16 mouse cellular contexts compared by ENCODE assay signal in the genomic region with DNA sequence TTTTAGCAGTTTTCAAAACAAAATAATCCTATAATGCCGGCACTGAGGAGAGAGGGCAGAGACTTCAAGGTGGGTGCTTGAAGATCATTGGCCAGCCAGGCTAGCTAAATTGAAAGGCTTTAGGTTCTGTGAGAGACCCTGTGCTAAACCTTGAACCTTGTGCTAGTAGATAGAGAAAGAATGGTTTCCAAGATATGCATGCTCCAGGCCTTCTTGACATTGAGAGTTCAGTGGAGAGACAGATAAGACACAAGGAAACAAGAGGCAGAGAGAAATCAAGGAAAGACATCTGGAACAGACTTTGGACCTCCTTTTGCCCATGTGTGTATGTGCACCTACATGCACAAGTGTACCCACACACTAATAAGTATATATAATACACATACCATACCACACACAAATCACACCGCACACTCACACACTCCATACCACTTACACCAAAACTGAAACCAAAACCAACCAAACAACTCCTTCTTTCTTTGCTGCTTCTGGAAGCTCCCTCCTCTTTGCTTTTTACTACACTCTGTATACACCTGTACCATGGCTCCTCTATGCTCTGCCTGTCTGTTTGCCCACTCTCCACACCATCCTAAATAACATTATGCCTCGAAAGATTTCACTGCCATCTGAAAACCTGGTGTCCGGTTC. TPM values are rescaled to one million over a fixed set of nuclear protein-coding genes. Genes with fewer than 3 reads are reported as not detected.
DNase-seq lines count a peak whose midpoint lies in the region; ATAC-seq and TF ChIP-seq lines count a peak whose summit lies in the region.
"Had no signal": no experiment of that assay in that cellular context is flagged by ENCODE, and none has a peak within 500 bp of the region (broad histone marks: within the 10 kb centered on the region; RNA-seq: fewer than 3 reads in every experiment).

No protein-coding gene starts in this region.

- H3K36me3 ChIP-seq in megakaryocyte, embryonic 14.5 days (replicated peaks; ENCODE audit: low read length): no peaks in the 10 kb centered on the region
- no peaks in the 10 kb centered on the region for H3K36me3 ChIP-seq in hindbrain, postnatal 0 days (ENCODE audit: insufficient read depth, low read length)
- H3K36me3 ChIP-seq in hindbrain, embryonic 11.5 days (ENCODE audit: control insufficient read depth, insufficient read depth, low read length): no peaks in the 10 kb centered on the region
- H3K36me3 ChIP-seq: embryonic facial prominence, embryonic 15.5 days had no signal

- H3K4me2 ChIP-seq in hindbrain, postnatal 0 days (ENCODE audit: low read depth, low read length): no peak overlapping the region
- no peak overlapping the region for H3K4me2 ChIP-seq in hindbrain, embryonic 11.5 days (replicated peaks; ENCODE audit: low read depth, low read length)
- H3K4me2 ChIP-seq: embryonic facial prominence, embryonic 15.5 days had no signal

- peaks cover 80% of the 10 kb centered on the region for H3K4me1 ChIP-seq in megakaryocyte, embryonic 14.5 days
- H3K4me1 ChIP-seq in hindbrain, postnatal 0 days (ENCODE audit: insufficient read depth, low read length): no peaks in the 10 kb centered on the region
- no peaks in the 10 kb centered on the region for H3K4me1 ChIP-seq in hindbrain, embryonic 11.5 days (replicated peaks; ENCODE audit: control insufficient read depth, insufficient read depth, low read length)
- H3K4me1 ChIP-seq: embryonic facial prominence, embryonic 15.5 days had no signal

- no peak overlapping the region for H3K27ac ChIP-seq in hindbrain, postnatal 0 days
- H3K27ac ChIP-seq in hindbrain, embryonic 11.5 days (ENCODE audit: low read depth, low read length): no peak overlapping the region
- H3K27ac ChIP-seq: embryonic facial prominence, embryonic 15.5 days; layer of hippocampus, adult 2 months had no signal

- TF ChIP-seq CTCF in hindbrain, postnatal 0 days (IDR thresholded peaks at IDR 0.05; ENCODE audit: low read depth): no peak

- no peaks in the 10 kb centered on the region for H3K27me3 ChIP-seq in megakaryocyte, embryonic 14.5 days (replicated peaks)
- H3K27me3 ChIP-seq in hindbrain, postnatal 0 days (ENCODE audit: insufficient read depth, low read length): no peaks in the 10 kb centered on the region
- H3K27me3 ChIP-seq in hindbrain, embryonic 11.5 days (ENCODE audit: control insufficient read depth, insufficient read depth, low read length): no peaks in the 10 kb centered on the region
- H3K27me3 ChIP-seq: embryonic facial prominence, embryonic 15.5 days had no signal

- H3K9me3 ChIP-seq in megakaryocyte, embryonic 14.5 days: no peaks in the 10 kb centered on the region
- H3K9me3 ChIP-seq in hindbrain, postnatal 0 days (ENCODE audit: low read length): no peaks in the 10 kb centered on the region
- H3K9me3 ChIP-seq in hindbrain, embryonic 11.5 days (ENCODE audit: control insufficient read depth, low read length): no peaks in the 10 kb centered on the region
- H3K9me3 ChIP-seq: embryonic facial prominence, embryonic 15.5 days had no signal

- H3K4me3 ChIP-seq in megakaryocyte, embryonic 14.5 days (replicated peaks): peak overlapping the region; percentile 71
- no peak overlapping the region for H3K4me3 ChIP-seq in hindbrain, postnatal 0 days (ENCODE audit: low read length)
- H3K4me3 ChIP-seq in hindbrain, embryonic 11.5 days (ENCODE audit: low read depth, low read length): no peak overlapping the region
- H3K4me3 ChIP-seq: embryonic facial prominence, embryonic 15.5 days; layer of hippocampus, adult 2 months had no signal

- DNase-seq in CD4-positive, CD25-positive, alpha-beta regulatory T cell, adult 2 months (ENCODE audit: low read depth, low spot score): peak; percentile 41
- DNase-seq in MEL-GATA-1-ER (ENCODE audit: extremely low read depth, low read depth): peak; percentile 82
- DNase-seq in gastrocnemius, postnatal 25 days: no peak
- no peak for DNase-seq in hindbrain, postnatal 0 days (ENCODE audit: low spot score)
- DNase-seq in hindbrain, embryonic 11.5 days (ENCODE audit: low spot score): no peak
- DNase-seq: adrenal gland, postnatal 10 days; cerebellum, adult 9-10 months; heart, postnatal 10 days; kidney, adult 2 months; lung, postnatal 4 days; thymus, postnatal 4 days had no signal

- H3K9ac ChIP-seq in hindbrain, postnatal 0 days (replicated peaks; ENCODE audit: low read length): no peak overlapping the region
- H3K9ac ChIP-seq in hindbrain, embryonic 11.5 days (ENCODE audit: low read depth, low read length): no peak overlapping the region
- H3K9ac ChIP-seq: embryonic facial prominence, embryonic 15.5 days had no signal

- 97% methylated on average over 4 of the region's 4 CpGs for WGBS in hindbrain, postnatal 0 days
- WGBS in hindbrain, embryonic 11.5 days: 93% methylated on average over 4 of the region's 4 CpGs

- peak; percentile 80 for ATAC-seq in inflammation-experienced regulatory T-cells, adult 6 months
- ATAC-seq in hindbrain, postnatal 0 days: no peak
- ATAC-seq in hindbrain, embryonic 11.5 days (ENCODE audit: low FRiP score): no peak

RNA-seq across cellular contexts. Expression of a gene that starts 24.6 kb away (rescaled TPM):
- 10 to 100 TPM; 10.2 to 17.9 (median 17.6) TPM for polyA plus RNA-seq in inflammation-experienced regulatory T-cells, adult 6 months (2017; shearing (Covaris generic))
- 102 and 296 TPM in 2 replicates for polyA plus RNA-seq in megakaryocyte, embryonic 14.5 days (2012; ENCODE audit: insufficient read depth, low replicate concordance)
- total RNA-seq in gastrocnemius, postnatal 25 days (2021): 10 to 100 TPM; 69.0 to 78.5 TPM
- 60.3 and 67.8 TPM in 2 replicates for total RNA-seq in hindbrain, postnatal 0 days (2014; rRNA removed)
- 24.9 and 25.3 TPM in 2 replicates for polyA plus RNA-seq in hindbrain, postnatal 0 days (2015; fragmentation: Nextera tagmentation; extraction: Ambion mirVana)
- polyA plus RNA-seq in hindbrain, embryonic 11.5 days (2014; fragmentation: Nextera tagmentation; extraction: Ambion mirVana): 26.6 and 38.4 TPM in 2 replicates

RNA-seq across cellular contexts. Expression of a gene that starts 25.4 kb away (rescaled TPM):
- polyA plus RNA-seq in inflammation-experienced regulatory T-cells, adult 6 months (2017; shearing (Covaris generic)): under 1 TPM; 0.21 to 0.37 (median 0.25) TPM
- polyA plus RNA-seq in megakaryocyte, embryonic 14.5 days (2012; ENCODE audit: insufficient read depth, low replicate concordance): 165 and 265 TPM in 2 replicates
- under 1 TPM; 0.67 to 0.72 TPM for total RNA-seq in gastrocnemius, postnatal 25 days (2021)
- total RNA-seq in hindbrain, postnatal 0 days (2014; rRNA removed): 2.0 and 4.3 TPM in 2 replicates
- 2.1 and 2.4 TPM in 2 replicates for polyA plus RNA-seq in hindbrain, postnatal 0 days (2015; fragmentation: Nextera tagmentation; extraction: Ambion mirVana)
- 0.69 and 1.4 TPM in 2 replicates for polyA plus RNA-seq in hindbrain, embryonic 11.5 days (2014; fragmentation: Nextera tagmentation; extraction: Ambion mirVana)
- total RNA-seq: ES-E14 had no signal

Comparison
In these comparisons a context has a peak if more than half of its experiments do, and no peak if none do; other contexts are left out.
1. DNase-seq: peak in CD4-positive, CD25-positive, alpha-beta regulatory T cell, adult 2 months (single experiment) and MEL-GATA-1-ER (single experiment); none in gastrocnemius, postnatal 25 days (single experiment), hindbrain, postnatal 0 days (single experiment) and hindbrain, embryonic 11.5 days (single experiment).
2. RNA of a gene that starts 25.4 kb away (polyA plus RNA-seq): 165 to 265 TPM in megakaryocyte, embryonic 14.5 days; 2.1 to 2.4 TPM in hindbrain, postnatal 0 days, 0.69 to 1.4 TPM in hindbrain, embryonic 11.5 days and 0.21 to 0.37 TPM in inflammation-experienced regulatory T-cells, adult 6 months; every median in the first group is over 10 times any median in the second.